In genomic region chr7:25679971-25680370, GRCm38 (mm10) we compare ENCODE assay signal across 8 mouse cellular contexts. TPM values are rescaled to one million over a fixed set of nuclear protein-coding genes. Genes with fewer than 3 reads are reported as not detected.
DNase-seq lines count a peak whose midpoint lies in the region; ATAC-seq and TF ChIP-seq lines count a peak whose summit lies in the region.

No protein-coding gene starts in this region.

- H3K4me2 ChIP-seq in CH12.LX (ENCODE audit: insufficient read depth, low read depth, poor library complexity, severe bottlenecking) = peak overlapping the region; percentile 42
- H3K4me2 ChIP-seq in forebrain, postnatal 0 days (ENCODE audit: low read depth) = peak overlapping the region; percentile 49
- peak overlapping the region; percentile 81 for H3K4me2 ChIP-seq in liver, embryonic 11.5 days
- peak overlapping the region; percentile 64 for H3K4me2 ChIP-seq in neural tube, embryonic 15.5 days

- H3K9ac ChIP-seq in CH12.LX (ENCODE audit: insufficient read depth, low read depth) = peak overlapping the region; percentile 87
- H3K9ac ChIP-seq in forebrain, postnatal 0 days = peak overlapping the region; percentile 63; the same call in 1 of the 2 replicates
- H3K9ac ChIP-seq in liver, embryonic 11.5 days (ENCODE audit: low read depth, low read length) = peak overlapping the region; percentile 54
- peak overlapping the region; percentile 60 for H3K9ac ChIP-seq in neural tube, embryonic 15.5 days (replicated peaks)

- peak in 1 of 2 experiments; percentile 20; a peak in 2 of 4 replicates for TF ChIP-seq CTCF in CH12.LX (conservative IDR thresholded peaks at IDR 0.05 in 1 of 2, IDR thresholded peaks at IDR 0.05 in 1 of 2; ENCODE audit: low read depth in 2 of 2, low read length in 2 of 2)
- peak; percentile 24; the same call in 1 of the 2 replicates for TF ChIP-seq CTCF in forebrain, postnatal 0 days (IDR thresholded peaks at IDR 0.05; ENCODE audit: low read depth)

- H3K9me3 ChIP-seq in CH12.LX (replicated peaks; ENCODE audit: low read length) = peaks cover 4% of the 10 kb centered on the region
- no peaks in the 10 kb centered on the region for H3K9me3 ChIP-seq in forebrain, postnatal 0 days (ENCODE audit: low read length)
- no peaks in the 10 kb centered on the region for H3K9me3 ChIP-seq in liver, embryonic 11.5 days (ENCODE audit: control insufficient read depth, low read length)
- H3K9me3 ChIP-seq in neural tube, embryonic 15.5 days (replicated peaks) = no peaks in the 10 kb centered on the region

- in situ Hi-C loops in CH12.LX (cut with MboI; ENCODE audit: low pct_ligation_motif_present, low pct_unique_long_range_greater_than_20kb, low sequenced_read_pairs) = no loop called here

- peak; percentile 31 to 43 for DNase-seq in cerebellum, postnatal 14 days
- no peak for DNase-seq in cerebellum, postnatal 36 days
- no peak for DNase-seq in CH12.LX (ENCODE audit: extremely low read depth)
- no peak for DNase-seq in forebrain, postnatal 0 days
- DNase-seq in liver, embryonic 11.5 days (ENCODE audit: low spot score) = no peak
- DNase-seq in adrenal gland, adult 8-10 months = no peak
- no peak for DNase-seq in adrenal gland, adult 18-20 months (ENCODE audit: low spot score in 2 of 2)

- peak overlapping the region; percentile 37 to 71 (median 64) for H3K4me3 ChIP-seq in CH12.LX (replicated peaks in 1 of 3; ENCODE audit: low read depth in 2 of 3, low read length in 2 of 3, poor library complexity in 1 of 3)
- peak overlapping the region; percentile 56 for H3K4me3 ChIP-seq in forebrain, postnatal 0 days (ENCODE audit: low read depth, low read length)
- H3K4me3 ChIP-seq in liver, embryonic 11.5 days (ENCODE audit: low read depth, low read length) = peak overlapping the region; percentile 69
- peak overlapping the region; percentile 56 for H3K4me3 ChIP-seq in neural tube, embryonic 15.5 days (replicated peaks)

- TF ChIP-seq EP300 in CH12.LX (IDR thresholded peaks at IDR 0.05; ENCODE audit: low read length) = no peak

- TF ChIP-seq RAD21 in CH12.LX (IDR thresholded peaks at IDR 0.05; ENCODE audit: low read depth, low read length) = no peak; the same call in none of the 2 replicates

- no peaks in the 10 kb centered on the region for H3K79me2 ChIP-seq in CH12.LX (replicated peaks; ENCODE audit: control insufficient read depth, extremely low read depth, insufficient read depth, poor library complexity, severe bottlenecking)

- no peak for TF ChIP-seq POLR2A in CH12.LX (IDR thresholded peaks at IDR 0.05; ENCODE audit: low read depth, low read length)

- ATAC-seq in forebrain, postnatal 0 days = no peak
- no peak for ATAC-seq in liver, embryonic 11.5 days (replicated peaks; ENCODE audit: low FRiP score)
- no peak for ATAC-seq in neural tube, embryonic 15.5 days (ENCODE audit: low FRiP score)

- dilution Hi-C loops in CH12.LX (cut with MboI; ENCODE audit: extremely low pct_ligation_motif_present, extremely low pct_unique_long_range_greater_than_20kb, low sequenced_read_pairs) = no loop called here

- H3K27ac ChIP-seq in CH12.LX (ENCODE audit: insufficient read depth, low read depth) = peak overlapping the region; percentile 93; the same call in 1 of the 2 replicates
- H3K27ac ChIP-seq in forebrain, postnatal 0 days (ENCODE audit: low read depth, low read length) = 0 out of 2 replicates have a peak overlapping the region, but pooled peaks have one; percentile 91
- peak overlapping the region; percentile 96 for H3K27ac ChIP-seq in liver, embryonic 11.5 days (ENCODE audit: low read depth, low read length)
- peak overlapping the region; percentile 95 for H3K27ac ChIP-seq in neural tube, embryonic 15.5 days (replicated peaks)

- 12% methylated on average over 6 of the region's 6 CpGs for WGBS in forebrain, postnatal 0 days
- WGBS in liver, embryonic 11.5 days = 5% methylated on average over 6 of the region's 6 CpGs
- WGBS in neural tube, embryonic 15.5 days = 9% methylated on average over 6 of the region's 6 CpGs

- no peaks in the 10 kb centered on the region for H3K27me3 ChIP-seq in CH12.LX (replicated peaks)
- no peaks in the 10 kb centered on the region; the same call in 1 of the 2 replicates for H3K27me3 ChIP-seq in forebrain, postnatal 0 days (ENCODE audit: insufficient read depth, low read length)
- peaks cover 10% of the 10 kb centered on the region for H3K27me3 ChIP-seq in liver, embryonic 11.5 days (replicated peaks; ENCODE audit: control insufficient read depth, insufficient read depth, low read length)
- peaks cover 12% of the 10 kb centered on the region for H3K27me3 ChIP-seq in neural tube, embryonic 15.5 days (replicated peaks)

- peaks cover 22 to 66% of the 10 kb centered on the region in 2 experiments for H3K4me1 ChIP-seq in CH12.LX (ENCODE audit: control insufficient read depth in 1 of 2, insufficient read depth in 2 of 2)
- H3K4me1 ChIP-seq in forebrain, postnatal 0 days (ENCODE audit: insufficient read depth) = peaks cover 16% of the 10 kb centered on the region
- H3K4me1 ChIP-seq in liver, embryonic 11.5 days (replicated peaks; ENCODE audit: control insufficient read depth, insufficient read depth, low read length) = peaks cover 38% of the 10 kb centered on the region
- peaks cover 34% of the 10 kb centered on the region for H3K4me1 ChIP-seq in neural tube, embryonic 15.5 days

- H3K36me3 ChIP-seq in CH12.LX (replicated peaks in 1 of 2; ENCODE audit: control insufficient read depth in 1 of 2, insufficient read depth in 1 of 2, low read length in 1 of 2) = peaks cover 0 to 16% of the 10 kb centered on the region in 2 experiments
- no peaks in the 10 kb centered on the region for H3K36me3 ChIP-seq in forebrain, postnatal 0 days (ENCODE audit: insufficient read depth)
- H3K36me3 ChIP-seq in liver, embryonic 11.5 days (ENCODE audit: control insufficient read depth, insufficient read depth, low read length) = 0 out of 2 replicates have a peak, but pooled peaks cover 2% of the 10 kb centered on the region
- no peaks in the 10 kb centered on the region for H3K36me3 ChIP-seq in neural tube, embryonic 15.5 days

TF ChIP-seq in CH12.LX, 34 proteins besides CTCF, POLR2A, EP300 and RAD21 (continues in another document):
- TF ChIP-seq SMC3 (IDR thresholded peaks at IDR 0.05; ENCODE audit: low read depth, low read length) = no peak
- no peak for TF ChIP-seq BHLHE40 (IDR thresholded peaks at IDR 0.05; ENCODE audit: low read depth, low read length)

RNA-seq across cellular contexts. Expression of gene B9d2, which starts 0.6 kb away (rescaled TPM):
- 13.1 and 15.8 TPM in 2 replicates for total RNA-seq in CH12.LX (2012; rRNA removed)
- 9.3 and 10.0 TPM in 2 replicates for total RNA-seq in CH12.LX (2014; rRNA removed)
- polyA plus RNA-seq in CH12.LX (2012; ENCODE audit: insufficient read length, low read depth) = 21.2 and 23.8 TPM in 2 replicates
- 15.7 and 15.8 TPM in 2 replicates for total RNA-seq in forebrain, postnatal 0 days (2014; rRNA removed)
- polyA plus RNA-seq in forebrain, postnatal 0 days (2015; fragmentation: Nextera tagmentation; extraction: Ambion mirVana) = 58.2 and 60.1 TPM in 2 replicates
- polyA plus RNA-seq in liver, embryonic 11.5 days (2014; fragmentation: Nextera tagmentation; extraction: Ambion mirVana) = 38.2 and 40.9 TPM in 2 replicates
- polyA plus RNA-seq in neural tube, embryonic 15.5 days (2015; fragmentation: Nextera tagmentation; extraction: Ambion mirVana) = 42.9 and 46.9 TPM in 2 replicates
- total RNA-seq in adrenal gland, adult 8-10 months (2022) = 10 to 100 TPM; 17.7 to 27.0 (median 21.4) TPM
- 10 to 100 TPM; 15.0 to 16.2 TPM for total RNA-seq in adrenal gland, adult 18-20 months (2021)

RNA-seq across cellular contexts. Expression of gene Tmem91, which starts 5.0 kb away (rescaled TPM):
- total RNA-seq in CH12.LX (2012; rRNA removed) (0.17 and 0.55 TPM in 2 replicates), CH12.LX (2014; rRNA removed) (not detected in 2 replicates)
- 1.3 and 1.9 TPM in 2 replicates for polyA plus RNA-seq in CH12.LX (2012; ENCODE audit: insufficient read length, low read depth)
- total RNA-seq in forebrain, postnatal 0 days (2014; rRNA removed) = 32.8 and 40.3 TPM in 2 replicates
- polyA plus RNA-seq in forebrain, postnatal 0 days (2015; fragmentation: Nextera tagmentation; extraction: Ambion mirVana) = 40.9 and 61.4 TPM in 2 replicates
- polyA plus RNA-seq in liver, embryonic 11.5 days (2014; fragmentation: Nextera tagmentation; extraction: Ambion mirVana) = 2.5 and 3.3 TPM in 2 replicates
- polyA plus RNA-seq in neural tube, embryonic 15.5 days (2015; fragmentation: Nextera tagmentation; extraction: Ambion mirVana) = 73.9 and 97.4 TPM in 2 replicates
- total RNA-seq in adrenal gland, adult 8-10 months (2022) = under 1 TPM in 1 of 4 experiments, not detected in 3; 0.77 TPM
- total RNA-seq in adrenal gland, adult 18-20 months (2021) = not detected

RNA-seq across cellular contexts. Expression of gene Tgfb1, which starts 6.8 kb away (rescaled TPM):
- total RNA-seq in CH12.LX (2012; rRNA removed) (25.9 and 28.8 TPM in 2 replicates), CH12.LX (2014; rRNA removed) (8.7 and 9.2 TPM in 2 replicates)
- 104 and 109 TPM in 2 replicates for polyA plus RNA-seq in CH12.LX (2012; ENCODE audit: insufficient read length, low read depth)
- 1.6 and 3.1 TPM in 2 replicates for total RNA-seq in forebrain, postnatal 0 days (2014; rRNA removed)
- polyA plus RNA-seq in forebrain, postnatal 0 days (2015; fragmentation: Nextera tagmentation; extraction: Ambion mirVana) = 0.39 and 0.56 TPM in 2 replicates
- 14.4 and 16.4 TPM in 2 replicates for polyA plus RNA-seq in liver, embryonic 11.5 days (2014; fragmentation: Nextera tagmentation; extraction: Ambion mirVana)
- polyA plus RNA-seq in neural tube, embryonic 15.5 days (2015; fragmentation: Nextera tagmentation; extraction: Ambion mirVana) = 0.88 and 1.8 TPM in 2 replicates
- total RNA-seq in adrenal gland, adult 8-10 months (2022) = 10 to 100 TPM; 23.8 to 41.1 (median 32.4) TPM
- total RNA-seq in adrenal gland, adult 18-20 months (2021) = 10 to 100 TPM; 26.2 to 36.0 TPM

RNA-seq across cellular contexts. Expression of gene Exosc5, which starts 21.0 kb away (rescaled TPM):
- total RNA-seq in CH12.LX (2012; rRNA removed) (105 and 116 TPM in 2 replicates), CH12.LX (2014; rRNA removed) (114 and 123 TPM in 2 replicates)
- polyA plus RNA-seq in CH12.LX (2012; ENCODE audit: insufficient read length, low read depth) = 102 and 125 TPM in 2 replicates
- total RNA-seq in forebrain, postnatal 0 days (2014; rRNA removed) = 22.9 and 24.9 TPM in 2 replicates
- 33.9 and 35.2 TPM in 2 replicates for polyA plus RNA-seq in forebrain, postnatal 0 days (2015; fragmentation: Nextera tagmentation; extraction: Ambion mirVana)
- polyA plus RNA-seq in liver, embryonic 11.5 days (2014; fragmentation: Nextera tagmentation; extraction: Ambion mirVana) = 125 and 139 TPM in 2 replicates
- polyA plus RNA-seq in neural tube, embryonic 15.5 days (2015; fragmentation: Nextera tagmentation; extraction: Ambion mirVana) = 36.8 and 55.4 TPM in 2 replicates
- 10 to 100 TPM; 42.0 to 62.6 (median 51.4) TPM for total RNA-seq in adrenal gland, adult 8-10 months (2022)
- total RNA-seq in adrenal gland, adult 18-20 months (2021) = 10 to 100 TPM; 38.0 to 49.3 TPM

RNA-seq across cellular contexts. Expression of gene Bckdha, which starts 21.2 kb away (rescaled TPM):
- total RNA-seq in CH12.LX (2012; rRNA removed) (14.9 and 19.9 TPM in 2 replicates), CH12.LX (2014; rRNA removed) (20.8 and 21.4 TPM in 2 replicates)
- polyA plus RNA-seq in CH12.LX (2012; ENCODE audit: insufficient read length, low read depth) = 13.4 and 17.2 TPM in 2 replicates
- total RNA-seq in forebrain, postnatal 0 days (2014; rRNA removed) = 55.7 and 55.9 TPM in 2 replicates
- 57.1 and 58.3 TPM in 2 replicates for polyA plus RNA-seq in forebrain, postnatal 0 days (2015; fragmentation: Nextera tagmentation; extraction: Ambion mirVana)
- 34.2 and 35.5 TPM in 2 replicates for polyA plus RNA-seq in liver, embryonic 11.5 days (2014; fragmentation: Nextera tagmentation; extraction: Ambion mirVana)
- polyA plus RNA-seq in neural tube, embryonic 15.5 days (2015; fragmentation: Nextera tagmentation; extraction: Ambion mirVana) = 39.6 and 49.5 TPM in 2 replicates
- total RNA-seq in adrenal gland, adult 8-10 months (2022) = 100 to 1,000 TPM; 139 to 212 (median 169) TPM
- 100 to 1,000 TPM; 232 to 288 TPM for total RNA-seq in adrenal gland, adult 18-20 months (2021)

Comparison
In these comparisons a context has a peak if more than half of its experiments do, and no peak if none do; other contexts are left out.
1. DNase-seq: peak in cerebellum, postnatal 14 days (2 of 2); none in cerebellum, postnatal 36 days (0 of 2), CH12.LX (single experiment), forebrain, postnatal 0 days (single experiment), liver, embryonic 11.5 days (single experiment), adrenal gland, adult 8-10 months (single experiment) and adrenal gland, adult 18-20 months (0 of 2).
2. RNA of gene Tmem91, which starts 5.0 kb away (total RNA-seq): 32.8 to 40.3 TPM in forebrain, postnatal 0 days; not detected in adrenal gland, adult 18-20 months, 0.17 to 0.55 TPM in CH12.LX and 0.77 TPM in adrenal gland, adult 8-10 months; every median in the first group is over 10 times any median in the second.
3. Peak in every context shown above with its lines, with median percentiles within 50 percentile points of each other: H3K27ac ChIP-seq, H3K4me2 ChIP-seq, H3K4me3 ChIP-seq and H3K9ac ChIP-seq.